Mouse (Mus musculus): ENCODE results near the gene Pyy. TPM values are rescaled to one million over a fixed set of nuclear protein-coding genes. Genes with fewer than 3 reads are reported as not detected.
A peak's percentile ranks its signal among the peaks of the same experiment; 100 is the strongest.

Gene Pyy
- total RNA-seq (2015) (not detected in 2 replicates), total RNA-seq (2017) (not detected in 2 replicates)

DNA sequence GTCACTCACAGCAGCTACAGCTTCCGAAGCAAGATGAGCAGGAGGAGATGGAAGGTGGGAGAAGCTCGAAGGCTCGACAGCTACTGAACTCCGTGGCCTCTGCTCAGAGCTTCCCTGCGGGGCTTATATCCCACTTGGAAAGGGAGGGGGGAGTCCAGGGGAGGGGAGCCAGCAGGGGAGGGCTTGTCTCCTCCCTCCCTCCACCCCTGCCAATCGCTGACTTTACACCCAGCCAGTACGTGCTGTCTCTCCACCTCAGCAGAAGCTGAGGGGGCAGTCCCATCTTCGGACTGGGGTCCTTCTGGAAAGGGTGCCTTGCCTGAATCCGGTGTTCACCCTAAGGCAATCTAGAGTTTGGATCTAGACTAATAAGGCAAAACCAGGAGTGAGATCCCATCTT, at the start of gene Pyy:
Pyy (minus strand) TSS at position 101 of the 400 bp plus-strand sequence.
- ATAC-seq (replicated peaks; ENCODE audit: poor library complexity), result no peak

DNA sequence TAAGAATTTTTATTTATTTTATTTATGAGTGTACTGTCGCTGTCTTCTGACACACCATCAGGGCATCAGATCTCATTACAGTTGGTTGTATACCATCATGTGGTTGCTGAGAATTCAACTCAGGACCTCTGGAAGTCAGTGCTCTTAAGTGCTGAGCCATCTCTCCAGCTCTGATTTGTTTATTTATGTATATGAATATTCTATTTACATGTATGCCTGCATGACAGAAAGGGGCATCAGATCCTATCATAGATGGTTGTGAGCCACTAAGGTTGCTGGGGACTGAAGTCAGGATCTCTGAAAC, 49.1 kb upstream of the Pyy start:
- ATAC-seq (replicated peaks; ENCODE audit: poor library complexity), result no peak

DNA sequence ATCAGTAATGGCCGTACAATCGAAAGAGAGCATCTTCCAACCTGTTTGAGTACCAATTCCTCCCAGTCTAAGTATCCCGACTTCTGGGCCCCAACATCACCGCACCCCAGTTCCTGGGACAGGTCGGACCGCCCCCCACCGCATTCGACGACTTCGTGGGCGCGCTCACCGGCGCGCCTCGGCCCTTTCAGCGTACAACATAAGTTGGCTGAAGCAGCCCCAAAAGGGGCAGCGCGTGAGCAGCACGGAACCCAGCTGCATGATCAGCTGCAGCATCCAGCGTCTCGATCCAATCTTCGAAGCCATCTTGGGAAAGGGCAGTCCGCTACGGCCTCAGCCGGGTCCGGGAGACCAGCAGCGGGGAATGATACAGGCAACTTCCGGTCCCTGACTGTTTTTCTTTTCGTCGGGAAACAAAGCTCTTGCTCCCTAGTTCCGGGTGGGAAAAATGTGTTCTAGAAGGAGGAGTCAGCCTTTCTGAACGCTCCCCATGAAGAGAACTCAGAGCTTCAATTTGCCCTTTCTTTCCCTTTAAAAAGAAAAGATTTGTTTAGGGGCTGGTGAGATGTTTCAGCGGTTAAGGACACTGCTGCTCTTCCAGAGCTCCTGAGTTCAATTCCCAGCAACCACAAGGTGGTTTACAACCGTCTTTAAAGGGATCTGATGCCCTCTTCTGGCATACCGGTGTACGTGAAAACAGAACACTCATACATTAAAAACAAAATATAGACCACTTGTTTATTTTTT, 48.6 kb upstream of the Pyy start, which contains the start of gene Tmem101:
Tmem101 (minus strand) TSS at position 366 of the 747 bp plus-strand sequence.
- peak; percentile 92 for ATAC-seq (replicated peaks; ENCODE audit: poor library complexity)

- no peak for ATAC-seq (replicated peaks; ENCODE audit: poor library complexity)
Observed at GRCm38 (mm10) chr11:102147213-102147989, 39.8 kb upstream of the Pyy start.

GRCm38 (mm10) chr11:102146531-102146930, 38.9 kb upstream of the Pyy start:
- ATAC-seq (replicated peaks; ENCODE audit: poor library complexity), result peak; percentile 15; the same call in 1 of the 2 replicates

GRCm38 (mm10) chr11:102146005-102146404, 38.4 kb upstream of the Pyy start:
- peak; percentile 68 for ATAC-seq (replicated peaks; ENCODE audit: poor library complexity)

GRCm38 (mm10) chr11:102145471-102146001, 37.9 kb upstream of the Pyy start, which contains the start of gene Nags:
Gene Nags, plus strand, starts transcription at chr11:102145513.
- ATAC-seq (replicated peaks; ENCODE audit: poor library complexity), result no peak; the same call in 1 of the 2 replicates

GRCm38 (mm10) chr11:102144957-102145470, 37.4 kb upstream of the Pyy start:
- ATAC-seq (replicated peaks; ENCODE audit: poor library complexity), result peak; percentile 53

DNA sequence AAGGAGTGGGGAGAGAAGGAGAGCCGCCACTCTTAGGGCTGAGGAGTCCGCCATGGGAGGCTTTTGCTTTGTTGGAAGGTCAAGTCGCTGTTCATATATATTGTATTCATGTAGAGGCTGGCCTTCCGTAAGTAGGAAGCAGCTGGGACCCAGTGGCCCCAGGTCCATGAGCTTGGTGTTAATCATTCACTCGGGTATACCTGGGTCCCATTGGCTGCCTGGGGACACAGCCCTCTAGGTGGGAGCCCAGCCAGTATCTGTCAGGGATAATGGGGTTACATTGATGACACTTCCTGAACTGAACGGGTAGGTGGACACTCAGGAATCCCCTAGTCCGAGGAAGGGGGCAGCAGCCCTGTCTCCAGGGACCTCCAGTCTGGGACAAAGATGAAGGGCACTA, 34.7 kb upstream of the Pyy start:
- no peak for ATAC-seq (replicated peaks; ENCODE audit: poor library complexity)

DNA sequence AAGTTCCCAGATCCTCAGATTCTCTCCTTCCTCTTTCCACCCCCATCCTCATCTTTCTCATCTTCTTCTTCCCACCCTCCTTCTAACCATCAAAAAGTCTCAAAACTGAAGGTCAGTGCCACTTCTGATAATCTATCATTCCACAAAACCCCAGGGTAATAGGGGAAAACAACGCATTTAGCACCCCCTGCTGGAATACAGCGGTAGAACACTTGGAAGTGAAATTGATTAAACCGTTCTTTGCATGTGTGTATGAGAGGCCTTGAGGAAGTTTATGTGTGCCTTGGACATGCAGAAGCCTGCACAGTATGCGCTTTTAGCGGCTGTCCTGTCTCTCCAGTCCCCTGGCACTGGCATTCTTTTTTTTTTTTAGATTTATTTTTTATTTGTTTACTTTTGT, 32.9 kb upstream of the Pyy start:
- peak; percentile 64 for ATAC-seq (replicated peaks; ENCODE audit: poor library complexity)

- ATAC-seq (replicated peaks; ENCODE audit: poor library complexity), result peak; percentile 91
Observed at GRCm38 (mm10) chr11:102138447-102138740, 30.8 kb upstream of the Pyy start.

DNA sequence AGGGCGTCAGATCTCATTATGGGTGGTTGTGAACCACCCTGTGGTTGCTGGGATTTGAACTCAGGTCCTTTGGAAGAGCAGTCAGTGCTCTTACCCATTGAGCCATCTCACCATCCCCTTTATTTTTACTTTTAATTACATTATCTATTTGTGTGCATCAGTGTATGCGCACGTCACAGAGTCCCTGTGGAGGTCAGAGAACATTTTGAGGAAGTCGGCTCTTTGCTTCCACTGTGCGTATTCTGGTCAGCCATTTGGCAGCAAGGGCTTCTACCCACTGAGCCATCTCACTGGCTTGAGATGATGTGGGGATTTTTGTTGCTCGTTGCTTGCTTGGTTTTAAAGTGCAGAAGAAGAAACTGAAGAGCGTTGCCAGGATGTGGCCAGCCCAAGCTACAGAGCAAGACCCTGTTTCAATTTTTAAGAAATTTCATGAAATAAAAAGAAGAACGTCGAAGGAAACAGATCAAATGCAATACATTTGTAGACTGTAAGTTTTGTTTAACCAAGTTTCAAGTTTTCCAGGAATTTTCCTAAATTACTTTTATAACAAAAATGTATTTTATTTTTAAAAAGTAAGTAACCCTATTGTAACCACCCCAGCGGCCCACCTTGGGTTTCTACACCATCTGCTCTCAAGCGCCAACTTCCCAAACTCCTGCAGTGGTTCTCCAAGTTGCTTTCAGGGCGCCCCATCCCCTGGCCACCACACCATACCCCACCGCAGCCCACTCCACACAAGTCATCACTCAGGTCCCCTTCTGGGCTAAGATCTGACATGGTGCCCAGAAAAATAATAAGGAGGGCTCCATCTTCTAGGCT, 30.2 kb upstream of the Pyy start:
- peak; percentile 63 for ATAC-seq (replicated peaks; ENCODE audit: poor library complexity)

GRCm38 (mm10) chr11:102134516-102134915, 26.9 kb upstream of the Pyy start:
- ATAC-seq (replicated peaks; ENCODE audit: poor library complexity), result no peak

GRCm38 (mm10) chr11:102117386-102117785, 9.8 kb upstream of the Pyy start:
- no peak for ATAC-seq (replicated peaks; ENCODE audit: poor library complexity)

- no peak for ATAC-seq (replicated peaks; ENCODE audit: poor library complexity)
Observed at GRCm38 (mm10) chr11:102116241-102116640, 8.6 kb upstream of the Pyy start.

- ATAC-seq (replicated peaks; ENCODE audit: poor library complexity), result no peak
Observed at GRCm38 (mm10) chr11:102111576-102111975, 3.9 kb upstream of the Pyy start.

GRCm38 (mm10) chr11:102106911-102107310, 721 bp downstream of the Pyy start:
- no peak for ATAC-seq (replicated peaks; ENCODE audit: poor library complexity)

DNA sequence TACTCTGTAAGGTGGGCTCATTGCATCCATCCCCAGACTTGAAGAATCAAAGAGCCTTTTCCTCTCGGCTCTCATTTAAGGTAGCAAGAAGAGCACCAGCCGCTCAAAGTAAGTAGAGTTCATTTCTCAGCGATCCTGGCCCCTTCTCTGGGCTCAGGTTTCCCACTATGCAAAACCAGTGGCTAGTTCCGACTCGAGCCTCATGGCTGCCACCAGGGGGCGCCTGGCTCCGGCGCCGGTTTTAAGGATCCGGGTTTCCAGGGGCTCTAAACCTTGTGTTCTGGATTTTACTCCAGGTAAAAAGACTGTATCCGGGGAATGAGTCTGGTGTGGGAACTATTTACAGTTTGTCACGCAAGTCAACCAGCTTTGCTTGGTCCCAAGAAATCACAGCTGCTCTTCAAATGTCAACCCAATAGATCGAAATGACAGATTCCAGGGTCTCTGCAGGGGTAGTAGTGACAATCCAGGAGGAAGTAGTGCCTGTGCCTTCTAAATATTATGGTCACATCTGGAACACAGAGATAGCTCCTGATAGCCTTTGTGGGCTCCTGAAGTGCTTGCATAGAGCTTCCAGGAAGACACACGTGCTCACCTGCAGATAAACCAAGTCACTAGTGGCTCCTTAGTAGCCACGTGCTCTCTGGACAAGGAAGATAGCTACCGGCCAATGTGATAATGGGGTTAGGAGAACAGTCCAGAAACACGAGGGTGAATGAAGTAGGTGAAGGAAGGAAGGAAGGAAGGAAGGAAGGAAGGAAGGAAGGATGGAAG, 5.0 kb downstream of the Pyy start:
- ATAC-seq (replicated peaks; ENCODE audit: poor library complexity), result peak; percentile 65

- ATAC-seq (replicated peaks; ENCODE audit: poor library complexity), result no peak
Observed at GRCm38 (mm10) chr11:102101219-102101618, 6.4 kb downstream of the Pyy start, which contains the start of gene Ppy. Gene Ppy, minus strand, starts transcription at chr11:102101319.

DNA sequence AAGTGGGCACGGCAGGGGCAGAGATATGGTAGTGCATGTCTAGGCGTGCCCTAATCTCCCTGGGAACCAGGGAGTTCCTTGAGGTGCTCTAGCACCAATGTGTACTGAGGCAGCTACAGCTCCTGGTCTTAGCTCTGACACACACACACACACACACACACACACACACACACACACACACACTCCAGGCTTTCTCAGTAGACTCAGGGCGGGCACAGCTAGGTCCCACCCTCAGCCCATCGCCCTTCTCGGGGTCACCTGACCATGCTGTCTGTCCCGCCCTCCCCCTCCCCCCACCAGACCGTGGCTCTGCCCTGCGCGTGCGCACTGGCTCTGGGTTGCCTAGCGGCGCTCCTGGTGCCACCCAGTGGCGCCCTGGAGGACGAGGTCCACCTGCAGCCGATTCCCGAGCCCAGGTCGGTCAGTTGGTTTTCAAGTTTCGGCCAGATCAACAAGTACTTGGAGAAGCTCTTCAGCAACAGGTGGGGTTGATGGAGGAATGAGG, 10.7 kb downstream of the Pyy start:
- ATAC-seq (replicated peaks; ENCODE audit: poor library complexity), result peak; percentile 82

Data from megakaryocyte progenitor cell, adult 5-6 weeks (primary cell).